Mouse (Mus musculus) kidney, adult 8-10 months (tissue): ENCODE results near the gene Dhdh.
"Not testable (repeated sequence)": the region's sequence is repeated elsewhere in the genome, so short reads cannot be mapped to it uniquely, and the experiment has no call there.

Source experiments
- DNase-seq, 2 experiments: peaks; one replicate each; pipeline ENCODE4 v3.0.0; 2022

The Dhdh gene

GRCm38 (mm10) chr7:45509912-45510787 is 21.5 kb upstream of the Dhdh start, which contains the start of gene Nucb1:
TSS of gene Nucb1 (minus strand) at chr7:45510406.
- peak; percentile 95 for DNase-seq

DNA sequence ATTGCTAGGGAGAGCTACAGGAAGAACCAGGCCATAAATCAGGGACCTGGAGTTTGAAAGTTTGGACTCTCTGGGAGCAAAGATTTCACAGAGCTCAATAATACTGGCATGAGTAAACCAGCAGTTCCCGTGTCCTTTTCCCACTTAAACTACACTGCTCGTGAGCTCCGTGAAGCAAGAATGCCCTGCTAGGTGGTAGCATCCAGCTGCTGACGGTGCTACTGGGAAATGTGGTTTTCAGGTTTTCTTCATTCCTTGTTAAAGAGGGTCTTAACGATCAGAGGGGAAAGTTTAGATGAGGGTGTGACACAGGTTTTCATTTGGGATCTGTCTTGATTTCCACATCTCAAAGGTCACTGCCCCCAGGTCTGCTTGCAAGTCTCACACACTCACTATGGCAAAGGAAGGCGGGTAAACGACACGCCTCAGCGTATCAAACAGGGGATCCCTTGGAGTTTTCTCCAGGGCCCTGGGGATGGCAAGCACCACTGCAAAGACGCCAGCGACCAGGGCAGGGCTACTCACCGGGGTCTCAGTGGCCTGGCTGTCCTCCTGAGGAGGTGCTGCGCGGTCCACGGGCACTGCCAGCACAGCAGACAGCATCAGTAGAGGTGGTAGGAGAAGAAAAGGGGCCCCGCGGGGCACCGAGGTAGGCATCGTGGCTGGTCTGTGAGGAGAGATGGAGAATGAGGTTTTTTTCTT is 20.7 kb upstream of the Dhdh start:
- DNase-seq: no peak

- DNase-seq: no peak
Measured at GRCm38 (mm10) chr7:45508561-45508960, 20.0 kb upstream of the Dhdh start.

DNA sequence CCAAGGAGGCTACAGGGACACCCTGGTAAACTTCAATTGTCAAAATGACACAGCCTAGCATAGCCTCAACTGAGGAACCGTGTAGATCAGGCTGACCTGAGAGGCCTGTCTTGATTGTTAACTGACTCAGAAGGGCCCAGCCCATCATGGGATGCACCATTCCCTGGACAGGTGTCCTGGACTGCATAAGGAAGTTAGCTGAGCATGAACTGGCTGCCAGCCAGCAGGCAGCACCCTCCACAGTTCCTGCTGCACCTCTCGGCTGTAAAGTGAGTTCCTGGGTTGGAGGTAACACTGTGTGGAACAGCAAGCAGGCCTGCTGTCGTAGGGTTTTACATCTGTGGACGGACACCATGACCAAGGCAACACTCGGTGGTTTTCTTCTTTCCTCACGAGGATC is 19.0 kb upstream of the Dhdh start:
- DNase-seq: peak in 1 of 2 experiments; percentile 32

GRCm38 (mm10) chr7:45498427-45498826 is 9.8 kb upstream of the Dhdh start:
- no peak for DNase-seq

- DNase-seq: no peak
Measured at GRCm38 (mm10) chr7:45494548-45494947, 5.9 kb upstream of the Dhdh start.

DNA sequence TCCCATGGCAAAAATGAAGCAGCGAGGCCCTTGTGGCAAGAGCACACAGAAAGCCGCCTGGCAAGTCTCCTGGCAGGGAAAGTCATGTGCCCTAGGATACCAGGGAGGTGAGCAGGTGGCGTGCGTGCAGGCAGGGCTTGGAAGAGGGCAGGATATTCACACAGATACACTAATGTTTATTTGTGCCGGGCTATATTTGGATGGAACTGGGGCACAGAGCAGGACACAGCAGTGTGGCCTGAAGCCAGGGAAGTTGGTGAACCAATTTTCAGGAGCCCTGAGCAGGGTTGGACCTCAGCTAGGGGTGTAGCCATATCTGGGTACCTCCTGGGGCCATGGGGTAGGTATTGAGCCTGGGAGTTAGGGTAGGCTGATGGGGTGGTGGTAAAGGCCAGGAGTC is 4.3 kb upstream of the Dhdh start:
- DNase-seq: no peak

DNA sequence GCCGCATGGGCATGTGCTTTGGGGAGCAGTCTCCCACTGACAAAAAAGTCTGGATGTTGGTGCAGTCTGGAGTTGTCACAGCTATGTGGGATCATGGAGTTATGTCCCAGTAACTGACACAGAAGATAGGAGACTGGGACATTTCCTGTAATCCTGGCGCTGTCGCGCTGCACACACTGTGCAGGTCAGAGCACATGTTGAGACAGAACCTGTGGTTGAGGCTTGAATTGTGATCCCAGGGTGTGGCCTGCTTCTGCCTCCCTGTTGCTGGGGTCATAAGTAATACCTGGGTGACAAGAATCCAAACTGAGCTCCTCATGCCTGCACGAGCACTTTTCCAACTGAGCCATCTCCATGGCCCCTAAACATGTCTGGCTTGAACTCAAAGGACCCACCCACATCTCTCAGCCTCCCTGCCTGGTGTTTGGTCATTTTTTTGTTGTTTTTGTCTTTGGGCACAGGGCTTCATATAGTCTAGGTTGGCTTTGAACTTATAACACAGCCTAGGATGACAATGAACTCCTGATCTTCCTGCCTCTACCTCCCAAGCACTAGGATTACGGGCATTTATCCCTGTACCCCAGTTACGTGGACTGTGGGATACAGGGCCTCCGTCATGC is 3.7 kb upstream of the Dhdh start:
- no peak for DNase-seq

- peak in 1 of 2 experiments; percentile 52 for DNase-seq
Measured at GRCm38 (mm10) chr7:45491264-45491663, 2.7 kb upstream of the Dhdh start.

- no peak for DNase-seq
Measured at GRCm38 (mm10) chr7:45490822-45491221, 2.2 kb upstream of the Dhdh start.

DNA sequence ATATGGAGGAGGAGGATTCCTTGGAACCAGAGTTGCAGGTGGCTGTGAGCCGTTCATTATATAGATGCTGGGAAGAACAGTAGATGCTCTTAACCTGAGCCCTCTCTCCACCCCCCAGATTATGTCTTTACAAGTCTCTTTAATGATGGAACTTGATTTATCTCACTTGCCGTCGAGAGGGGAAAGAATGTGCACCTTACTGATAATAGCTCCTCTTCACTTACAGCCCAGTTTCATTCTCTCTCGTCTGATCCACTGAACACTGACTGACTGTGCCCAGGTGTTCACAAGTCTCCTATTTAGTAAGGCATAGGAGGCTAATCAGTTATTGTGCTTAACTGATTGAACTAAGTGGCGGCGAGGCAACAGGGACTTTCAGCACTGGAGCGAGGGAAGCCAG is 973 bp upstream of the Dhdh start:
- no peak for DNase-seq

DNA sequence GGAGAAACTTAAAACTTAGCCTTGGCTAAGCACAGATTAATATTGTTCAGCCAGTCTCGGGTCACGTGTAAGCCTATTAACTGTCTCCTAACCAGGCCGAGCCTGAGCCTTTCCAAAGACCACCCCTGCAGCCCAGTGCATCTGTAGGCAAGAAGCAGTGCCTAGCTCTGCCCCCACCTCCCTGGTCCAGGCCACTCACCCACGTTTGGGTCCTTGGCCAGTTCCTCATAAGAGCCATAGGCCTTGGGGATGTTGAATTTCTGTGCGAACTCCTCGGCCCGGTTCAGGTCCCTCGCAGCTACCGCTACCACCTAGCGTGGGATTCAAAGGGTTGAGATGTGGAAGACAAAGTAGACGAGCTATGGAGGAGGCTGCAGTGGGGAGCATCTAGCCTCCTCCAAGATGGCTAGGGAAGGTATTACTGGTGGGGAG is 728 bp downstream of the Dhdh start:
- DNase-seq: no peak

GRCm38 (mm10) chr7:45486761-45487415 is 1.7 kb downstream of the Dhdh start, which contains the start of gene Gm45808:
TSS of gene Gm45808 (minus strand) at chr7:45486811.
- DNase-seq: no peak

DNA sequence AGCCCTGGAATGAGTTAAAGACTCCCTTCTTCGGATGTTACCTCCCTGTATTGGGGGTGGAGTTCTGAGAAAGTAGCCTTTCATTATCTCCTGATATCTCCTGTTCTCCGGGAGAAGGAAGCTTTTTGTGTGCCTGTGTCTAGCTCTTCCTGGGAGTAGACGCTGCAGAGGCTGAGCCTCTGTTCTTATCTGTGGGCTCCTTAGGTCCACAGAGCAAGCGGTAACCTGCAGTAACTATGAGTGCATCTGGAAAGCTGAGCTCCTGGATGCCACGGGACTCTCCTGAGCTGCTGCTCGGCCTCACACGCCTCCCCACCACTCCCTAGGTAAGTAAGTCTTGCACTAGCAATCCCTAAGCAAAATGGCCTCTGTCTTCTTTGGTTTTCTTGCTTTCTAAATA is 2.4 kb downstream of the Dhdh start:
- DNase-seq: no peak

GRCm38 (mm10) chr7:45484985-45485384 is 3.6 kb downstream of the Dhdh start:
- DNase-seq: not testable (repeated sequence)

DNA sequence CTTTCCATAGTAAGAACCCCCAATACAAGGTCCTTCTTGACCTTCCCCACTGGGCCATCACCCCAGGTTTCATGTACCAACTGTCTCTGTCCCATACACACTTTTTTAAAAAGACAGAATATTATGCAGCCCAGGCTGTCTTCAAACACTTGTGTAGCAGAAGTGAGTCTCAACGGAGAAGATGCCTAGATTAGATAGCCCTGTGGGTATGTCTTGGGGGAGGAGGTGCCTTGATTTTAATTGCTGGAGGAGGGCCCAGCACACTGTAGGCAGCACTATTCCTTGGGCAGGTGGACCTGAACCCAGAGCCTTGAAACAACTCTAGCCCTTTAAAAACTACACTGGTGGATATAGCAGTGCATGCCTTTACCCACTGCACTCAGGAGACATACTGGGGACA is 6.4 kb downstream of the Dhdh start:
- DNase-seq: no peak

- DNase-seq: peak; percentile 75 to 76
Measured at GRCm38 (mm10) chr7:45481374-45481927, 7.2 kb downstream of the Dhdh start, which contains the start of gene Tulp2. TSS of gene Tulp2 (plus strand) at chr7:45481877.

DNA sequence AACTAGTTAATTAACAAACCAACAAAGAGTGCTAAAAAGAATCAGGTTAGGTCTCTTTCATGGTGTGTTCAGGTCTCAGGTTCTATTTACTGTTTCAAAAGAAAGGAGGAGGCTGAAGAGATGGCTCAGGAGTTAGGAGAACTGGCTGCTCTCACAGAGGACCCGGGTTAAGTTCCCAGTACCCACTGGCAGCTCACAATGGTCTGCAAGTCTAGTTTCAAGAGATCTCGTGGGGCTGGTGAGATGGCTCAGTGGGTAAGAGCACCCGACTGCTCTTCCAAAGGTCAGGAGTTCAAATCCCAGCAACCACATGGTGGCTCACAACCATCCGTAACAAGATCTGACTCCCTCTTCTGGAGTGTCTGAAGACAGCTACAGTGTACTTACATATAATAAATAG is 8.3 kb downstream of the Dhdh start:
- DNase-seq: not testable (repeated sequence)

DNA sequence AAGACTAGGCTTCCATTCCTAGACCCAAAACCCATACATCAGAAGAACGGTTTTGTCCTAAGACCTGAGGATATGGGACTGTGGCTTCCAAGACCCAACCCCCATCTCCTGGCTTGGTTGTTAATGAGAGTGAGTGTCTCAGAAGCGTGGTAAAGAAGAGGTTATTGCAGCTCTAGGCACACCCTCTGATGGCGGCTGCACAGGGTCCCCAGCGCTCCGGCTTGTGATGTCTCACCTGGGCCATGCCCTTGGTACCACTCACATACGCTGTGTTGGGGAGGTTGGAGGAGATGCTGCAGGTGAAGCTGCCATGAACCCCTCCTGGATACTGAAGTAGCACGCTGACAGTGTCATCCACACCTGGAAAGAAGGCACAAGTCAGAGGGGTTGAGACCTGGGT is 9.8 kb downstream of the Dhdh start:
- DNase-seq: no peak

DNA sequence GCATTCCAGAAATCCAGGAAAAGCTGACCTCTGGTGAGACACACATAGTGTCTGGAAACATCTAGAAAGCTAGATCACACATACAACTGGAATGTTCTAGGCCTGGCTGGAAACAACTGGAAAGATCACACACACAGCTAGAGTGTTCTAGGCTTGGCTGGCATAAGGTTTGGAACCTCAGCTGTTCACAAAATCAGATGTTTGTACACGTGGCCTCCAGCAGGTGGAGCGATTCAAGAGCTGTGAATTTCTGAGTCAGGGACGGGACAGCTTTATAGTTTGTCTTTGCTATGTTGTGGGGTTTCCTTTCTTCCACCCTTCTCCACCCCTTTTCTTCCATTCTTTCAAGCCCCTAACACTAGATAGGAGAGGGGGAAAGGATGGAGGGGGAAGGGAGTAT is 11.6 kb downstream of the Dhdh start:
- peak; percentile 53 to 65 for DNase-seq

- DNase-seq: no peak
Measured at GRCm38 (mm10) chr7:45476453-45476852, 12.2 kb downstream of the Dhdh start.

DNA sequence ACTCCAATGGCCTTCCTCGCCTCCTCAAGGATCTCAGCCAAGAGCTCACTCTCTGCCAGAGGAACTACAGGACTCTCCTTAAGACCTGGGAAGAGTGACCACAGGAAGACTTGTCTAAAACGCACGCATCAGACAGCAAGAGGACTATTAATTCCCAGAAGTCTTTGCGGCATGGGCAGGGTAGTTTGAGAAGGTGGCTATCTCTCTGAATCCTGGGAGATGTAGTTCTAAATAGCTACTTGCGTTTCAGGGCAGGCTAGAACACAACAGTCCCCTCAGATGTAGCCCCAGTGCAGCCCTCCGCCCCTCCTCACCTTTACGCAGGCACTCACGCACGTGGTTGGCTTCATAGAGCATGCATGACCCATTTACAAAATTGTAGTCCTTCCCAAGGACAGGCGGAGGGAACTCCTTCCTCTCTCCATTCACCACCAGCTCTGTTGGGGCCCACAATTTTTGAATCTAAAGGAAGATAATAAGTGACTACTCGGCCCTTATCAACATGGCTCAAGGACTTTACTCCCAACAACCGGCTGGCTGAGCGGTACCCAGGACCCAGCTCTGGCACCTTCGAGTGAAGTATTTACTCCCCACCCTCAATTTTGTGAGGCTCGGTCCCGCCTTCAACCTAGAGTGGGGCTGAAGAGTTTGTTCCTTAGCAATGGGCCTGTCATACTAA is 13.2 kb downstream of the Dhdh start:
- peak; percentile 57 to 69 for DNase-seq
